Mouse (Mus musculus) brown adipose tissue, adult 24 weeks (tissue): Measurements from ENCODE around the gene Prkab1. TPM values are rescaled to one million over a fixed set of nuclear protein-coding genes. Genes with fewer than 3 reads are reported as not detected.
A peak's percentile ranks its signal among the peaks of the same experiment; 100 is the strongest.

Experiments used
- H3K27ac ChIP-seq: fragments of 200-500 bp; replicated peaks from 2 replicates; pipeline ENCODE4 v1.5.1; 2012; ENCODE audit warnings: low read depth, mild to moderate bottlenecking, low read length
- H3K4me1 ChIP-seq: fragments of 200-500 bp; 2 replicates; pipeline ENCODE4 v1.6.1; 2012; ENCODE audit warnings: low read length, mixed read lengths; ENCODE audit not compliant: control insufficient read depth, insufficient read depth, insufficient read length
- H3K4me3 ChIP-seq: fragments of 200-500 bp; 2 replicates; pipeline ENCODE4 v1.5.1; 2012; ENCODE audit warnings: low read depth, mild to moderate bottlenecking, low read length, moderate library complexity; ENCODE audit not compliant: insufficient read depth
- polyA plus RNA-seq: library from polyadenylated mRNA; stranded (reverse); fragments of >200 nt; gene quantifications from 2 replicates; pipeline ENCODE4 v1.2.4, GENCODE M21; 2012; ENCODE audit not compliant: missing spikeins, insufficient read depth, insufficient read length

The Prkab1 gene
- polyA plus RNA-seq, 1 experiment = 48.9 TPM

- H3K27ac ChIP-seq = peak overlapping the region; percentile 63
- peaks cover 25% of the 10 kb centered on the region for H3K4me1 ChIP-seq
- H3K4me3 ChIP-seq = no peak overlapping the region
These were observed 43.8 kb downstream of the Prkab1 start for GRCm38 (mm10) chr5:115980537-115980936.

GRCm38 (mm10) chr5:115979134-115979696 is 45.1 kb downstream of the Prkab1 start:
- Histone ChIP-seq H3K27ac (peak overlapping the region; percentile 44; the same call in 1 of the 2 replicates), H3K4me3 (peak overlapping the region; percentile 6; the same call in 1 of the 2 replicates), H3K4me1 (peaks cover 25% of the 10 kb centered on the region)

DNA sequence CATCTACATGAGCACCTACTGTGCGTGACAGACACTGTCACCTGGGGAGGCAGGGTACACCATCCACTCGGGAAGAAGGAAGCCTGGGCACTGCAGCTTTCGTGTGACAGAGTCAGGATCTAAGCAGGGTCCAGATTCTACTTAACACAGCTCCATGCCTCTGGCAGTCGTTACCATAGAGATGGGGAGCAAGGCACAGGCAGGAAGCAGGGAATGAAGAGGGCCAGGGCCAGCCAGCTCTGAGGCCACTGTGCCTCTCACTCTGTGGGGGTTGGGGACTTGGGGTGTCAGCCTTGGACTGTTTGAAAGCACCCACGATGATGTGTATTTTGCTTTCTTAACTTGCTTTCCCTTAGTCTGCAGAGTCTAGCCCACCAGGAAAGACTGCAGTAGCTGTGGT is 46.1 kb downstream of the Prkab1 start:
- H3K4me1 ChIP-seq = peaks cover 25% of the 10 kb centered on the region
- H3K4me3 ChIP-seq = no peak overlapping the region
- peak overlapping the region; percentile 65 for H3K27ac ChIP-seq

DNA sequence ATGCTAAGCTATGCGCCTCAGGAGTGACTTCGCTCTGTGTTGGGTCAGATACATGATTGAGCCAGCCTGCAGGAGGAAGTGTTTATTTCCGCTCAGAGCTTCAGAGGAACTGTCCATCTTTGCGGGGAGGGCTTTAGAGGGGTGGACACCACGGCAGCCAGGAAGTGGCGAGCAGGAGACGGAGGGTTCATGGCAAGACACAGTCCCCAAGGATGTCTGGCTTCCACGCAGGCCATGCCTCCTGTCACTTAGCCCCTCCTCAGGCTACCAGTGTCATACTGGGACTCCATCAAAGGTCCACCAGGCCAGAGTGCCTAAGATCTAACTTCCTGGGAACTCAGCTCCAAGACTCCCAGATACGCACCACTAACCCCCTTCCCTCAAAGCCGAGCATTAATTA is 46.6 kb downstream of the Prkab1 start:
- peak overlapping the region; percentile 65 for H3K27ac ChIP-seq
- peak overlapping the region; percentile 9; the same call in 1 of the 2 replicates for H3K4me3 ChIP-seq

GRCm38 (mm10) chr5:115977266-115977665 is 47.0 kb downstream of the Prkab1 start:
- Histone ChIP-seq H3K27ac (peak overlapping the region; percentile 65), H3K4me1 (peaks cover 20% of the 10 kb centered on the region), H3K4me3 (peak overlapping the region; percentile 9; the same call in 1 of the 2 replicates)

More for the DNA sequence above, 46.6 kb downstream of the Prkab1 start:
- H3K4me1 ChIP-seq = peaks cover 20% of the 10 kb centered on the region

GRCm38 (mm10) chr5:115976446-115976845 is 47.9 kb downstream of the Prkab1 start:
- Histone ChIP-seq H3K27ac (no peak overlapping the region), H3K4me3 (no peak overlapping the region), H3K4me1 (peaks cover 20% of the 10 kb centered on the region)

- H3K4me3 ChIP-seq = no peak overlapping the region
- H3K27ac ChIP-seq = no peak overlapping the region
- H3K4me1 ChIP-seq = peaks cover 20% of the 10 kb centered on the region
These were observed 48.6 kb downstream of the Prkab1 start for GRCm38 (mm10) chr5:115975672-115976071.

- no peak overlapping the region for H3K27ac ChIP-seq
- H3K4me1 ChIP-seq = no peaks in the 10 kb centered on the region
- no peak overlapping the region for H3K4me3 ChIP-seq
These were observed 53.1 kb downstream of the Prkab1 start for GRCm38 (mm10) chr5:115971236-115971635.

Other genes starting within 250 kb of the Prkab1 start
- 0.12 and 0.13 TPM in 2 replicates for gene Cit, start 179.2 kb downstream of the Prkab1 start, polyA plus RNA-seq
- gene Tmem233, start 58.7 kb upstream of the Prkab1 start, polyA plus RNA-seq = 1.4 and 3.3 TPM in 2 replicates